Mouse (Mus musculus) layer of hippocampus, postnatal 36 days (tissue): ENCODE results near the gene Hipk1. TPM values are rescaled to one million over a fixed set of nuclear protein-coding genes. Genes with fewer than 3 reads are reported as not detected.
"Not testable (repeated sequence)": the region's sequence is repeated elsewhere in the genome, so short reads cannot be mapped to it uniquely, and the experiment has no call there.

Experiments used
- DNase-seq, 2 experiments: peaks; one replicate each; pipeline ENCODE4 v3.0.0; 2022
- total RNA-seq, 2 experiments: library from RNA; stranded (reverse); gene quantifications; 2 replicates each; pipeline ENCODE4 v1.2.3; 2021

Hipk1 gene
- total RNA-seq, 2 experiments from 2014 or later = 122 to 138 TPM

DNA sequence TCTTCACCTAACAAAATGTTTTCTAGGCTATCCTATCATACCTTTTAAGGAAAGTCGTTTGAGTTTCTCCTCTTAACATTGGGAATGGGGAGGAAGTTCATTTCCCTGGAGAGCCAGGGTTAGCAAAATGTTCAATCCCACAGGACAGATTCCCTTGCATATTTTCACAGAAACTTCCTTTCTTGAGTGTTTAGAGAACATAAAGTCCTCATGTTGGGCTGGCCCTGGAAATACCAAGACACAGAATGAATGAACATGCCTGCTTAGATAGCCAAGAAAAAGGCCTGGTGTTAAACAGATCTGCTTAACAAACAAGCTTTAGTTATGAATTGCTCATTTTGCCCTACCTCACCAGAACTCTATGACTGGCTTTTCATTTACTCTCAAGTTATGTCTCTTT is 1.2 kb upstream of the Hipk1 start:
- DNase-seq = no peak

DNA sequence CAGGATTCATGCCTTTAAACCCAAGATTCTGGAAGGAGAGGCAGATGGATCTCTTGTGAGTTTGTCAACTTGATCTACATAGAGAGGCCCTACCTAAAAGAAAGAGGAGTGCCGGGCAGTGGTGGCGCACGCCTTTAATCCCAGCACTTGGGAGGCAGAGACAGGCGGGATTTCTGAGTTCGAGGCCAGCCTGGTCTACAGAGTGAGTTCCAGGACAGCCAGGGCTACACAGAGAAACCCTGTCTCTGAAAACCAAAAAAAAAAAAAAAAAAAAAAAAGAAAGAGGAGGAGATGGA is 696 bp upstream of the Hipk1 start:
- DNase-seq = not testable (repeated sequence)

DNA sequence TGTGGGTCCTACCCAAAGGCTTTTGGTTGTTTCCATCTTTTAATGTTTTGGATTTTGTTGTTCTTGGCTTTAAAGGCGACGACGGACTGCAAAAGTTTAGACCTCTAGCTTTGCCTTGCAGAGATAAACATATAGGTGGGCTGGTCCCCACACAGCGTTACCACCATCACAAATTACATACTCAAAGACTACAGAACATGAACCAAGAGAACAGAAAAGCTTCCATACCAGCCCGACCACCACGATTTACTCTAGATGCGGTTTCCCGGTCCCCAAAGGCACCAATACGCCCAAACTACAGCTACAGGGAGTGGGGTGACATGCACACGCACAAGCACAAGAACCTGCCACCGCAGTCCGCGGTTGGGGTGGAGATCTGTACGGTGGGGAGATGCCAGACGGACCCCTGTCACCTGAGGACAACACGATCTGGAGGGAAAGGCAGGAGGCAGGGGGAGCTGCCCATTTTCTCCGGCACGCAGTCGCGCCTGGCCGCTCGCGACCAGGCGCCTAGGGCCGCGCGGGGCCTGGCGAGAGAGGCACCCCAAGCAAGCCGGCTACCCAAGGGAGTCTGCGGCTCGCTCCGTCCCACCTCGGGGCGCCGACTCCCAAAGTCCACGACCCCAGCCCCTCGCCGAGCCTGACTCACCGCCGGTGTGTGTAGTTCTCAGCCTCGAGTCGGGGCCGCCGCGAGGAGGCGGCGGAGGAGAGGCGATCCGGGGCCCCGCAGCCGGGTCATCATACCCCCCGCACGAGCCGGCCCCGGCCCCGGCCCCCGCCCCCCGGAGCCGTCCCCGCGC is 817 bp downstream of the Hipk1 start:
- DNase-seq = peak; percentile 29 to 34

DNA sequence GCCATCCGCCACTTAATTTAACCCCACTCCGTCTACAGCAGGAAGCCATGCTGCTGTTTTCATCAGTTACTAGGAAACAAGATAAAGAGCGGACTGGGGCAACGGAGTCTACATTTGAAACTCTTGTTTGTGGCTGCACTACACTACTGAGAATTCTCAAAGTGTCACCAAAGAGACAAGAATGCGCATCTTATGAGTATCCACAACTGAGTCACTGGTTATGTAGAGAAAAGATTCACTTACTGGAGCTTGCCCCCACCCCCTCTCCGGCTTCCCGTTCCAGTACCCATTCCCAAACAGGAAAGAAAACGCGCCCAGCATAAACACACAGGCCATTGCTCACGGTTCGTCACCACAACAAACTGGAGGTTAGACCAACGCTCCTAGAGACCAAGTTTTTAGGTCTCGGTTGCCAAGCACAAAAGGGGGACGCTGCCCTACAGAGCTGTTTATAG is 1.4 kb downstream of the Hipk1 start:
- DNase-seq = no peak

DNA sequence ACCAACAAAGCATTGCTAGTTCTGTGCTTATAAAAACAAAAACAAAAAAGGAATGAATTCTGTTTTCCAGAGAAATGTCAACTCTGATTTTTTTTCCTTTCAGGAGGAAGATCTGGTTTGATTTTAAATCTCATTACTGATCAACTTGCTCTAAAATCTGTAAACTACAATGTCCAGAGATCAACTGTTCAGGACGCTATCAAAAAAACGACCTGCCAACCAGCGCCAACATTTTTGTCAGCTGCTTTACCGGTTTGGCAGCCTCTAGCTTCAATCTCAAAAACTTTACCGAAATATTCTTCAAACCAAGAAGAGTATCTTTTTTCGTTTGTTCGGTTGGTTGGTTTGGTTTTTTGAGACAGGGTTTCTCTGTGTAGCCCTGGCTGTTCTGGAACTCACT is 2.3 kb downstream of the Hipk1 start:
- no peak for DNase-seq

DNA sequence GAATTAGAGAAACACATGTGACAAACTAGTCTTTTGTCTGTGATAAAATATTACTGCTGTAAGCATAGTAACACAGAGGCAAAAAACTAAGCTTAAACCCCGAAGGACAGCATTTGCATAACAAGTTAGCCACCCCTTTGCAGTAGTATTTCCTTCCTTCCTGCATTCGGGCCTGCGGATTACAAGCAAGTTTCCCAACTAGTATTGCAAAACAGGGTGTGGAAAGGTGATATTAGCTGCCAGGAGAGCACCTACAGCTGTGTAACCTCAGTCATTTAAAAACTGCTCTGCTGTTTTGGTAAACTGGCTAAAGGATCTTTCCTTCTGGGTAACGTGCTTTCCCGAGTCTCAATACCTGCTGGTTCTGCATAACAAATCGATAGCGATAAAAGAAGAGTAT is 4.1 kb downstream of the Hipk1 start:
- DNase-seq = no peak

DNA sequence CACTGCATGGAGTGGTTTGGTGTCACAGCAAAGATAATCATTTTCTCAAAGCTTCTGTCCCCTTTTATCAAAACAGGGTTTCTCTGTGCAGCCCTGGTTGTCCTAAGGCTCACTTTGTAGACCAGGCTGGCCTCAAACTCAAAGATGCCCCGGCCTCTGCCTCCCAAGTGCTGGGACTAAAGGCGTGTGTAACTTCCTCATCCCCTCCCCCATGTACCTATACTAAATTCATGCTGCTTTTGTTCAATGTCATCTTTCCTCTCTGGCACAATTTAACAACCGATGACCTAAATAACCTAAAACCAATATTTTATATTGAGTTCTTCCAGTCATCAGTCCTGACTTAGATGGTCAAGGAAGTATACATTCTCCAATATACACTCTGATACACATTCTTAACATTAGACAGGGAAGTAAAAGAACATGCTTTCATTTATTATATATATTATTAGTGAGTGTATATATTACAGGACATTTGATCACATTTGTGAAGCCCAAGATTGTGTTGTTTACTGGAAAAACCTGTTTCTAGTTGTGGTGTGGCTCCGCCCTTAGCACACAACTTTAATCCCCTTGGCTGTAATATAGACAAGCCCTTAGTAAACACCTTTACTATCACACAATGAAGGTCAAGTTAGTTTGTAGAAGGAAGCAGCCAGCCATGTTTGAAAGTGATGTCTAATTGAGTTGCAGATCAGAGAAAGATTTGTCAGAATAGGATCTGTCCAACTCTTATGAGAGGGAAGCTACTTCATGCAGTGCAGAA is 8.3 kb downstream of the Hipk1 start:
- DNase-seq = no peak

DNA sequence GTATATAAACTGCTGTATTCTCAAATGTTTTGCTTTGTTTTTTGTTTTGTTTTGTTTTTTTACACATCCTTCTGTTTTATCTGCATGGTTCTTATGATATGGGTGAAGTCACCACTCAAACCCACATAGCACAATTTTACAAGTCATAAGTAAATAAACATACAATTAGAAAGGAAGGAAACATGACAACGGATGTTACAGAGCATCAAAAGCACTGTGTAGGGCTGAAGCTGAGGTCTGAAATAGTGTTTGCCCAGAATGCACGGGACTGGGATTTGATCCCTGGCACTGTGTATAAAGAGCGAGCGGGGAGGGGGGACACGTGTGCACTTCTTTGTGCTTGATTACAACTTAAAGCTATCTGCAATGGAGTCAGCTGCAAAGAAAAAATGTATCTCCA is 10.6 kb downstream of the Hipk1 start:
- no peak for DNase-seq

DNA sequence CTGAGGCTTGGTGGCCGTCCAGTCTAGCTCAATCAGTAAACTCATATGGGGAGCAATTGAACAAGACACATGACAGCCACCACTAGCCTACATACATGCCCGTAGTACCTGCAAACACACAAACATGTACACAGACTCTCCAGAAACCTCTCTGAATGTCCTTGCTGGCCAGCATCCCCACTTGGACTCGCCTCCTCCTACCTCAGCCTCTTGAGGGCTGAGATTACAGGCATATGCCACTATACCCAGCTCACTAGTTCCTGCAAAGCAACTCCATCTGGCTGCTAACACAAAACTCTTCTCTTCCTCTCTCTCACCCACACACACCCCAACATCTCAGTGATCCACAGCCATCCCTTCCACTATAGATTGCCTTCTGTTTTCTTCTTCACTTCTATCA is 11.1 kb downstream of the Hipk1 start:
- peak in 1 of 2 experiments; percentile 17 for DNase-seq

DNA sequence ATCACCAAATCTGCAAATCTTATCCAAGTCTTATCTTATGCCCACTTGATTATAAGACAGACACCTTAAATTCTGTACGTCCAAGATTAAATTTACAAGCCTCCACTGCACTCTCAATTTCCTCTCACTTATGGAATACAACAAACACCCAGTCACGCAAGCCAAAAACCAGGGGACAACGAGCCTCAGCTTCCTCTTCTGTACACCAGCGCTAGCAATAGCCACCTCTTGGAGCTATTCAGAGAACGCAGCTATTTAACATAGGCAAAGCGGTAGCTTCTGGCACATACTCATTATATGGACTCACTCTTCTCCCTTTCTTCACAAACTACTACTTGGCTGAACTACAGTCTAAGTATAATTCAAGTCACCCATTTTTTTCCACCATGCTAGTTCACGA is 12.2 kb downstream of the Hipk1 start:
- DNase-seq = no peak

DNA sequence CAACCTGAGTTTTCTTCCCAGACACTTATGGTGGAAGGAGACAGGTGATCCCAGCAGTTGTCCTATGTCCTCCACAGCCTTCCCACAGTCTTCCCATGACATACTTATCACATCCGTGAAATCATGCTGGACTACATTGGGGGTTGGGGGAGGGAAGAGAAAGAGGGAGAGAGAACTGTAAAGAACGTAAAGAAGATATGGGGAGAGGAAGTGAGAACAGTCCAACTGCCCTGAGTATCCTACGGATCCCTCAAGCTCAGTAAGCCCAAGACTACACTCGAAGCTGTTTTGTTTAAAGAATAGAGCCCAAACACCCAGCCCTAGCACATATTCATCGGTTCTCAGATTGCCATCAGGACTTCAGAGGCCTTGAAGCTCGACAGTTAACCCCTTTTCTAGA is 12.7 kb downstream of the Hipk1 start:
- DNase-seq = no peak

DNA sequence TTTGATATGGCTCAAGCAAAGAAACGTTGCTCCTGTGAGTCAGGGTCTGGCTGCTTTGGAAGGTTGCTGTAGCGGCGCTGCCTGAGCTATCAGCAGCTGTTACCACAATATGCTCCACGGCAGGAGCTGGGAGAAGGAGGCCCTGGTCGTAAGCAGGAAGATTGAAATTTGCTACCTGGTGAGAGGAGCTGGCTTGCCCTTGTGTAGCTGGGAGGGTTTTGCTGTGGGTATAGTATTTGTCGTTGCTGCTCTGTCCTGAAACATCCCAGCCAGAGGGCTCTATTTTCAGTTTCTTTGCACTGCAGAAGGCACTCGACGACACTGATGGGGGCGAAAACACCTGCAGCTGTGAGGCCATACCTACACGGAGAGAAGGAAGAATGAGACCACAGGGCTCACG is 13.4 kb downstream of the Hipk1 start:
- peak; percentile 22 to 40 for DNase-seq

DNA sequence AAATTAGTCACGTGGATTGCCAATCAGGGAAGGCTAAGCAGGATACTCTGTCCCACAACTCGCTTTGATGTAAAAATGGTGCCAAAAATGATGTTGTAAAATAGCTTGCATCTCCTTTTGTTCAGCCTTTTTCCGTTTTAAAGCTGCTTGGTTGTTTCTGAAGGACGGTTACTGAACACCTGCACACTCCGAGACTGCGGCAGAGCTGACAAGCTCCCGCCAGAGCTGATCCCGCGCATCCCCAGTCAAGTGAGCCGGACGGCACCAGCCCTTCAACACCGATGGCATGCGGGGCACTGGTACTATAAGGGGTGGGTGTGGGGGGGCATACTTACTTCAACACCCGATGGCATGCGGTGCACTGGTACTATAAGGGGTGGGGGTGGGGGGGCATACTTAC is 17.4 kb downstream of the Hipk1 start:
- DNase-seq = no peak

DNA sequence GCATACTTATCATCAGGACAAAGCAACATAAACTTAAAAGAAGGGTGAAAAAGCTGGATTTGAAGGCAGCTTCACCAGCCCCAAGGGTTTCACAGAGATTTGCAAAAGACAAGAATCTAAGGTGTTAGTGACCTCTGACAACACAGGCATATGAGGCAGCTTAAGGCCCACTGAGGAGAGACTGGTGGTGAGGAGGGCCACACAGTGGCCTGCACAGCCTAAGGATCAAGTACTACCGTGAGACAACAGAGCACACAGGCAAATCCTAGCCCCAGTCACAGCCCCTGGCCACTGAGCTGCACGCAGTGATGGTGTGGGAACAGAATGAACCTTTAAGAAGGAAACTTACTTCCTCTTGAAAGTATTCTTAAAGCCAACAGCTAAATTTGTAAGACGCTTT is 17.9 kb downstream of the Hipk1 start:
- DNase-seq = no peak

DNA sequence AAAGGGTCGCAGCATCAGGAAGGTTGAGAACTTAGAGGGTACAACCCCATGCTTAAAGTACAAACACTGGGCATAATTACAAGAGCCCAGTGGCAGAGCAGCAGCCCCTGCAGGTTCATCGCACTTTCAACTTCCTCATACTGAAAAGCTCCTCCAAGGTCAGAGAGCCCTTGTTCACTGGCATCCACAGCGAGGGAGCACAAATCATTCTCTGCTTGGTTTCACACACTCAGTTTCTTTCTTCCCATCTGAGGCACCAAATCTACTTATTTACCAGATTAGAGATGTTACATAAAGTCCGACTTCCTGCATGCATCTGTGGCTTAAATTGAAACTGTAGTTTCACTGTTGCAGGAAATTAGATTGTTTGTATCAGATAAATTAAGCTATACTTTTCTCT is 18.5 kb downstream of the Hipk1 start:
- no peak for DNase-seq

DNA sequence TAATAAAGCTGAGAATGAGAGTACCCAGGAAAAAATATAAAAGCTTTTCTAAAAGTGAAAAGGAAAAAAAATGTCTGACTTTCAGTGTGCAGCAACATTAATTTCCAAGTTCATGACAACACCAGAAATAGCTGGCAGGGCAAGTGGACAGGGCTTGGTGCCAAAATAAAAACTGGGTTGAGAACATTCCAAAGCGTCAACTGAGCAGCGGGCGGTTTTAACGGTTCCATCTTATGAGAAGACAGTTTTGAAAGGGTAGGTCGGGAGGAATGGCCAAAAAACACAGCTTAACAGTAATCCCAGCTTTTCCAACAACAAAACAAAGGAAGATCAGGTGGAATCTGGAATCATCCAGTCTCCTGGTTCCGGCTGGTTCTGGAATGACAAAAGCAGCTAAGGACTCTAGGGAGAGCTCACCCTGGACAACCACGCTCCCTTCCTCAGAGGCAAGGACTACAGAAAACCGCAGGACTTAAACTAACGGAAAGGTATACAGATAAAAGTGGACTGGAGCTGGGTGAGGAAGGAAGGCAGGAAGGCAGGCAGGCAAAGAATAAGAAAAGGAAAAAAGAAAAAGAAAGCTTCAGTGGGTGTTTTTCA is 19.7 kb downstream of the Hipk1 start:
- peak in 1 of 2 experiments; percentile 38 for DNase-seq

DNA sequence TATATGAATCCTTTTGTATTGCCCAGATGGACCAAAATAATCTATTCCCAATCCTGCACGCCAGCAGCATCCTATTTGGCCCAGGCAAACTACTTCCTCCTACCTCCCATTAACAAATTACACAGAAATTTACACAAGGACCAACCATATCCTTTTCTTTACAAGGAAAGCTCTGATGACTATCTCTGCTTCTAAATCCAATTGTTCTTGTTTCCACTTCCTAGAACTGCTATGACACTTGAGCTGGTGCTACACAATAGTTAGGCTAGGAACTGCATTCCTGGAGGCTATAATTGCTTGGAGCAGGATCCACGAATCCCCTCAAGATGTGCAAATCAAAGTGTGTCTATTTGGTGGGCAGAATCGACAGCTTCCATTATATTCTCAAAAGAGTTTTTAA is 24.6 kb downstream of the Hipk1 start:
- DNase-seq = no peak

DNA sequence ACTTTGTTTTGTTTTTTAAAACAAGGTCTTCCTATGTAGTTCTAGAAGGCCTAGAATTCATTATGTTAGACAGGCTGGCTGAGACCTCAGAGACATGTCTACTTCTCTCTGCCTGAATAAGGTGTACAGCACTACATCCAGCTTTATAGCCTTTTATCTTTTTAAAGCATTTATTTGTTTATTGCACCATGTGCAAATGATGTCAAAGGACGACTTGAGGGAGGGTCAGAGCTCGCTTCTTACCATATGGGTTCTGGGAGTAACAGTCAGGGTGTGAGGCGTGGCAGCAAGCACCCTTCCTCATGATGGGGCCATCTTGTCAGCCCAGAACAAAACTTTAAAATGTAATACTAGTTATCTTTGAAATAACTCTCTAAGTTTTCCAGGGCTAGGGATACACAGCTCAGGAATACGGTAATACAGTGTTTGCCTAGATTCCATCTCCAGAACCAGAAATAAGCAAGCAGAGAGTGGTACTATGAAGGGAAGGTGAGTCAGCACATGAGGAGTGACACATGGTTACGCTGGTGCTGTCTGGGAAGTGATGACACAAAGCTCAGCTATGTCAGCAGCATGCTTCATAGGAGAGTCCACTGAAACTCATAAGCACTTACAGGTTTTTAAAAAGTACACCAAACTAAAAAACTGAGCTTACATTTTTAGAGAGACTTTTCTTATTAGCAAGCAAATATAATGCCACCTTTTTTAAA is 31.9 kb downstream of the Hipk1 start:
- no peak for DNase-seq

DNA sequence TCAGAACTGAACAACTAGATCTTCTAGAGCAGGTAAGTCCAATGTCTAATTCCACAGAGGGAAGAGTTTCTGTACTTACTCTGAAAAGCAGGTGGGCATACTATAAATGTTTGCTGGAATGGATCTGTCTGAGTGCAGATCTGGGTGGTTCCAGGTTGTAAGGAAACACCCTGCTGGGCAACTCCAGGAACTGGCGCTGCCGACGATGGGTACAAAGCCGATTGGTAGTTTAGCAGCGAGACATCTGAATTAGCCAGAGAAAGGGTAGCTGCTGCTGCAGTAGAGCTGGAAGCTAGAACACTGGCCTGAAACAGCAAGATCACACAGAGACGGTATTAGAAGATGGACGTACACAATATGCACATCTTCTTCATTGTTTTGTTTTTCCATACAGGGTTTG is 32.9 kb downstream of the Hipk1 start:
- DNase-seq = no peak

DNA sequence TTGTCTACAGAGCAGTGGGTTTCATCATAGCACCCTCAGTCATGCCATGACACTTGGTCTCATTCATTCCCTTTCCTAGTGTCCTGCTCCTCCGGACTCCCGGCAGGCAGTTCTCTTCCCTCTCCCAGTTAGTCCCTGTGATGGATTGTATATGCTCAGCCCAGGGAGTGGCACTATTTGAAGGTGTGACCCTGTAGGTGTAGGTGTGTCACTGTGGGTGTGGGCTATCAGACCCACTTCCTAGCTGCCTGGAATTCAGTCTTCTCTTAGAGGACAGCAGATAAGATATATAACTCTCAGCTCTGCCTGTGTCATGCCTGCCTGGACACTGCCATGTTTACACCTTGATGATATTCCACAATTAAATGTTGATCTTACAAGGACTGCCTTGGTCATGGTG is 34.4 kb downstream of the Hipk1 start:
- no peak for DNase-seq

DNA sequence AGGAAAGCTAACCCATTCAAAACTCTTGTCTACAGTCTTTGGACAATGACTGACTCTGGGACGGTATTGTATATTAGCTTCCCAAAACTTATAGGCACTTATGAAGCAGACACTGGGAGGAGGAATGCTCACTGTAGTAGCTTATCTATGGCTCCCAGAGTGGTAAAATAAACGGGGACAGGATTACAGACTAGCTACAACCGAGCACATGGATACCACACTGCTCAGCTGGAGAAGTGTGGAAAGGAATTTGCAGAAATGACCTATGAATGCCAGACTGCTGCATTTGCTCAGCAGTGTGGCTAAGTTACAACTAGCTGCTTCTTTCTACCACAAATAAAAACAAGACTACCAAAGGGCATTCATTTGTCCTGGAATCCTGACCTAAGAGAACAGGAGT is 36.0 kb downstream of the Hipk1 start:
- DNase-seq = no peak

DNA sequence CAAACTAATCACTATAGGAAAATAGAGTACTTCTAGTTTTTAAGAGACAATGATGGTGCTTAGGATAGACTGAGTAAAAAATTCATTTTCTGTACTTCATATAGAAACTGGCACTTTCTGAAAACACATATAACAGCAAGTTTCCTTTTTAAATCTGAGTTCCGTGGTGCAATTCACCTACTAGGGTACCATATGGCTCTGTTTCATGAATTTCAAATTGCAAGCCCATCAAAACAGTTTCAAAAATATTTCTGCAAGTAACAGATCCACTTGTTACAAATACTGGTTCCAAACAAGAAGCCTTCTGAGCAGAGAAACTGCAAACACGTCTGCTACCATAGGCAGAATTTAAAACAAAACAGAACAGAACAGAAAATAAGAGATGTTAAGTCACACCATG is 39.8 kb downstream of the Hipk1 start:
- DNase-seq = no peak

DNA sequence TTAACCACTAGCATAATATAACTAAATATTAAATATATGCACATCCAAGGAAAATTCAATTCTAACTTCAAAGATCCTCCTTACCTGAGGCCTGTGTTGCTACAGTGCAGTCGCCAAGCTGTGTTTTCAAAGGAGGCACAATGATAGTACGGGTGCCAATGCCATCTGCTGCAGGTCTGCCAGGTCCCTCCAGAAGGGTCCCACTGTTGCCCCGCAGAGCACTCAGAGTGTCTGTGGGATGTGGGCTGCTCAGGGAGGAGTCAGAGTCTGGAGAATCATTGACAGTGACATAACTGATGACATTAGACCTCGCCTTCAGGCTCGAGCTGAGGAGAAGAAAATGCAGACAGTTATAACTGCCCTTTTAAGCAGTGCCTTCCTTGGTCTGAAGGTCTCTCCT is 44.7 kb downstream of the Hipk1 start:
- no peak for DNase-seq
